Mouse (Mus musculus) kidney, adult 9 months (tissue): ENCODE data around the gene Casp3.

Experiments used
- DNase-seq: peaks from one replicate; pipeline ENCODE4 v3.0.0; 2022

Gene Casp3

DNA sequence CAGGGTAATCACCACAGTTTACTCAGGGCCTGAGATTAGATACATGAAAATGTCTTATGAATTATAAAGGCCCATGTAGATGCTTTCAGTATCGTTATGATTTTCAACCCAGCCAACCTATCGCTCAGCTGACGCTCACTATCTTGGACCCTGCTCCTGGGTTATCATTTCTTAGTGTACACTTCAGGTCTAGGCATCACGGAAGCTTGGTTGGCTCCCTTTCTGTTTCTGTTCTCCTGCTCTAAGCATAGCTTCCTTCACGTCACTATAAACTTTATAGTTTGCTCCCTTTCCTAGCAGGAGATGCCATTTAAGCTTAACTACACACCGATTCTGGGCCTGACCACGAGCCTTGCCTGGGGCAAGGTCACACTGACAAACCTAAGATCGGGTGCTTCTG lies 5.5 kb upstream of the Casp3 start:
- no peak for DNase-seq

DNA sequence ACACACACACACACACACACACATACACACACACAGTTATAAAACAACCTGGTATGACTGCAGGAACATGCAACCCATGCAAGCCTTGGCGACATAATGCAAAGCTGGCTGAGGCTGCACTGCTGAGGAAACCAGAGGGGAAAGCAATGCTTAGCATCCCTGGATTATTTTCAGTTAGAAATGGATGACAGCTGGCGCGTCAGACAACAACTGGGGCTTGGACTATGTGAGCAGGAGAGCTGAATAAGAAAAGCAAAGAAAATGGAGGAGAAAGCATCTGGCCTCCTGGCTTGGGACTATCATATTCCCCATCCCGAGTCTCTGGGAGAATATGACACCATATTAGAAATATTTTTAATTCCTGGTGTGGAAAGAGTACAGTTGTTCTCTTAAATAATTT lies 4.2 kb upstream of the Casp3 start:
- peak; percentile 9 for DNase-seq

DNA sequence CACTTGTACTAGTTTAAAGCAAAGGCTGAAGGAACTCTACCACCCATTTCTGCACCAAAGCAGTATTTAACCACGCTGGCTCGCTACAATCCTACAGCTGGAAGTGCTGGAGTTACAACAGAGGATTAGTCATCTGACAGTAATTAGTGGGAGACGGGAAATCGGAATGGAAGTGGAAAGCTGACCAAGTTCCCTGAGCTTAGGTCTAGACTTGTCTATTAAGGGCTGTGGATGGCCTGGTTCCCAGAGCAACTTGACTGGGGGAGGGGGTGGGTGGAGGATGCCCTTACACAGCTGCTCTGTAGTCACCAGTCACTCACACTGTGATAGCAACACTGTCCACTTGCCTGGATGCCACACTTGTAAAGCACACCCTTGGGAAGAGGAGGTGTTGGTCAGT lies 3.7 kb upstream of the Casp3 start:
- peak; percentile 50 for DNase-seq

DNA sequence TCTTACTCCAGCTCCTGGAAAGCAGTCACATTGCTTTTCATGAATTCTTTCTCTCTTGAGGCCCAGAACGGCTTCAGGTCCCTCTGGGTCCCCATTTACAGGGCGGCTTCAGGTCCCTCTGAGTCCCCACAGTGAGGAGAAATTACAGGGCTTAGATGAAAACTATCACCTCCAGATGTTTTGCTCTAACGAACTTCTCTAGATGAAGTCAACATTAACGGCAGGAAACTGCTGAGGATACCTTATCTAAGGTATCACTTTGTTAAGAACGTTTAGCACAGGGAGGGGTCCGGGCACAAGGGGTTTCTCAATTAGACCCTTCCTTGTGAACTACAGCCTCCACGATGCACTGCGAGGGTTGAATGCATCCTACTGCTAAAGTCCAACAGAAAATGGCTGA lies 1.2 kb upstream of the Casp3 start:
- DNase-seq, result peak; percentile 16

DNA sequence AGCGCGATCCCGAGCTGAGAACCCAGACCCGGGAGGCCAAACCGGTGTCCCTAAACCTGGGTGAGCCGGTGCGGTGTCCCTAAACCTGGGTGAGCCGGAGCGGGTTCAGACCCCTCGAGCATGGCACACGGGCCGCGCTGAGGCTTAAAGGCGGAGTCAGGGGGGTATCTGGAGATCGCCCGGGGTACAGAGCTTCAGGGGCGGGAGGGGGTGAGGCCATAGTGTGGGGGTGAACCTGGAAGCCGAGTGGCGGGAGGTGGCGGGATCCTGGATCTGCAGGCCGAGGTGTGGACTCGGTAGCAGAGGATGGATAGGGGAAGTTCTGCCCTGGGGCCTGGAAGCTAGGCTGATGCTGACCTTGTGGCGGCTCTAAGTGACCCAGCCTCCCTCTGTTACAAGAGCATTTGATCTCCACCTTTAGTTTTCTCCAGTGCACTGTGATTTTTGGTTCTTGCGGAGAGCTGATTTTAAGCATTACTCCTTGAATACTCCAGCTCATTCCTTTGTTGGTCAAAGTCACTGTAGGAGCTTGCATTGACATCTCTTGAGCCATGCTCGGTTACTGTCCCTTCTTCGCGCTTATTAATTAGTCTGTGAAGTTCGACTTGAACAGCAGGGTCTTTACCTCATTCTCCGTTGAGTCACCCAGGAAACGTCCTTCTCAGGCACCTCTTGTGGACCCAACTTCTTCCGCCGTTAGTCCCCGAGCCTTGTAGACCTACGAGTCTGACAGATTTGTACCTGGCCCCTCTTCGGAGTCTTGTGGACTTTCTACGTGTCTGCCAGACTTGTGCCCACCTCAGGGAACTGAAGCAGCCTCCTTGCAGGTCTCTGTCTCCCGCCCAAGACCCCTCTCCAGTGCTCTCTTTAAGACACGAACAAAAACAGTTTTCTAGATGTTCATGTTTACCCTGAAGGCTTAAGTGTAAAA lies 864 bp downstream of the Casp3 start:
- DNase-seq, result peak; percentile 31

DNA sequence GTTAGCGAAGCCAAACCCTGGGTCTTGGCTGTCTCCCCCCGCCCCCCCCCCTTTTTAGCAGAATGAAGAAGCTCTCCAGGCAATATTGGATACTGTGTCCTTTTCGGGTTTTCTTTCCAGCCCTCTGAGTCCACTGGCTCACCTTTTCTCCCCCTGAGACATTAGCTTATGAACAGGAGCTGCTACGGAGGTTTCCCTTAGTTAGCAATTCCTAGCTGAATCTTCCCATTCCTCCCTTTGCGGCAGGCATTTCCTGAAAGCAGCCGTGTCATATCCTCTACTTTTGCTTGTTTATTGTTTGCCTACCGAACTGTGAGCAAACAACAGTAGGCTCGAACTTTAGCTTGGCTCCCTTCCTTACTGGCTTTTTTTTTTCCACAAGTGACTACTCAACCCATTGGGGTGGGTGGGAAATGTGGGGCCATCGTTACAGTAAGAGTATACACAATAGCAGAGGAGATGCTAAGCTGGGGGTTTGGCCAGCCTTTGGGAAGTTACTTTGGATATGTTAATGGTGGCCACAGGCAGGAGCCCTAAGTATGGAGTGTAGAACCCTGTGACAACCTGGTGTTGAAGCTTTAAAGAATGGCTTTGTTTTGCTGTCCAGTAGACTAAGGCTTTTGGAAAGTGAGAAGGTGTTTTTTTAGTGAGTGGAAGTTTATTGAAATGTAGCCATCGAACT lies 1.7 kb downstream of the Casp3 start:
- DNase-seq, result peak; percentile 22

DNA sequence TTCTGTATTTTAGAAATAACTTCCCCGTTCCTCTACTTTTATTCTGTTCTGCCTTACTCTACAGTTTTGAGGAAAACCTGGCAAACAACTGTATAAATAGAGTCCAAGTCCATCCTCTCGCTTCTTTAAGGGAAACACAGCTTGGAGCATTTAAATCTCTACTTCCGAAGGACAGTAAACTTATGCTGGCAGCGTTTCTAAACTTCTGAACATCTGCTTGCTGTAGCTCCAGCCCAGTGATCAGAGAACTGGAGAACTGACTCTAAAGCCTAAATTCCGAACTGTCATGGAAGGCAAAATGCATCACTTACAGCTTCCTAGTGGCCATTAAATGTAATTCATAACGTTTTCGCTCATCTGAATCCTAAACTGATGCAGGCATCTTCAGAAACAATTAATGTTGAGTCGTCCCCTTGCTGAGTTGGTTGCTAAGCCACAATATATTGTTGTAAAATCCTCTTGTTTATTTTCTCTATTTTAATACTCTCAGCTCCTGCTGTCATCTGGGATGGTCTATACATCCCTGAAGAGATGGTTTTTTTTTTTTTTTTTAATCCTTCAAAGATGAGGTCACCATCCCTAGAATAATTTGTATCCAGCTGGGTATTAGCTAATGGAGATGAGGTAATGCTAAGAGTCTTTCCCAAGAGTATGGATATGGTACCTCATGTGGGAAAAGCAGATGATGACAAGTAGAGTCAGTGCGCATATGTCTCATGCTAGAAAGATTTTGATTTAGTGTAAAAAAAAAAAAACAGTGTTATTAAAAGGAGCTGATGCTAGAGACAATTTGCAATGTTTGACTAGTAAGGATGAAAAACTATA lies 5.6 kb downstream of the Casp3 start:
- no peak for DNase-seq

DNA sequence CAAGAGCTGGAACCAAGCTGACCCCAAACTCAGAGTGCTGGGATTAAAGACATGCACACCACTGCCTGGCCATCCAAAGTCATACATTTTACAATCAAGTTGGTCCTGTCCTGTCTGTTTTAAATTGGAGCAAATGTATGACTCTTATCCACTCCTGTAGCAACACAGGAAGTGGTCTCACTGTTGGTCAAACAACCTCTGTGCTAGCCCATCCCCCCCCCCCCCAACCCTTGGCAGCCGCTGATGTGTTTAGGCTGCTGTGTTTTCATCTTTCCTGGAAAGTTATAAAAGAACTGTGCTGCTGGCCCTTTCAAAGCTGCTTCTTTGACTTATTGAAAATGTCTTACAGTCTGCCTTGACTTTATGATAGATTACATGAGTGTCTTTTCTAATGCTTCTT lies 8.1 kb downstream of the Casp3 start:
- no peak for DNase-seq

DNA sequence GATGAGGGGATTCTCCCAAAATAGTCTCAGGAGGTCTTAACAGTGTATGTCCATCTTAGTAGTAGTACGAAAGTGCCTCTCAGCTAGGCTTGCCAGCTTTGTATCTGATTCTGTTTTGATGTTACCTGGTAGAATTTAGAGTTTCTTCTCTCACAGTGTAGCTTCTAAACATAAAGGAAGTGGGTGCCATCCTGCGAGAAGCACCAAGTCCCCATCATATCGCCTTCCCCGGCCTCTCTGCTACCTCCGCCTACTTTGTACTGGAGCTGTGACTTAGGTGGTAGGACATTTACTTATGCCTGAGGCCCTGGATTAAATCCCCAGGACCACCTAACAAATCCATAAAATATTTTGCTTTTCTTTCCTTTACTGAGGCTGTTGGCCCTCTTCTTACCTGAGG lies 9.6 kb downstream of the Casp3 start:
- DNase-seq, result no peak

DNA sequence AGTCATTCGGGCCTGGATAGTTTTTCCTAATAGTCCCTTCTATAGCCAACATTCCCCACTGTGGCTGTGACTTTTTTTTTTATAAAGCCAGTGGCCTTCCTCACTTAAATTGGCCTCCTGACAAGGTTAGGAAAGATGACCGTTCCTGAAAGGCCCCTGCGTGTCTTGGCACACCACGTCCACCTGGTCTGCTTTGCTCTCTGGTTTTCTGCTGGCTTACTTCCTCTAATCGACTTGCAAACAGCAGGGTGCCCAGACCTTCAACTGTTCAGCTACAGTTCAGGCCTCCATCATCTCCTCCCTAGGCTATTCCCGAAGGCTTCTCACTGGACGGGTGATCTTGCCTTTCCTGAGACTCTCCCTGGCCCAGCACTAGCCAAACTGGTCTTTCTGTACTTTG lies 10.8 kb downstream of the Casp3 start:
- peak; percentile 19 for DNase-seq

DNA sequence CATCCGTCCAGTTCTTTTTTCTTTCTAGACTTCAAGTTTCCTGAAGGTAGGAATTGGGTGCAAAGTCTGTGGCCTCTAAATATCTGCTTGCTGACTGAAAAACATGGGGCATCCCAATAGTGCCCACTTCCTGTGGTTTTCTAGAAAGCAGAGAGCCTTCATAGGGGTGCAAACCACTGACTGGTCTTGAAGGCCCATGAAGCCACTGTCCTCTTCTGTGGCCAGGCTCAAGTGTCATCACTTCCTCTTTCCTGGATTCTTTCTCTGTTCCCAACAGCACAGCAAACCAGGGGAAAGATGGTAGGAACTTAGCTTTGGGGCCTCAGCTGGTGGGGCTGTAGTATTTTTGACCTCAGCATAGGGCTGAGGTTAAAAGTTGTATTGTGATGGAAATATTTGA lies 11.6 kb downstream of the Casp3 start:
- no peak for DNase-seq

DNA sequence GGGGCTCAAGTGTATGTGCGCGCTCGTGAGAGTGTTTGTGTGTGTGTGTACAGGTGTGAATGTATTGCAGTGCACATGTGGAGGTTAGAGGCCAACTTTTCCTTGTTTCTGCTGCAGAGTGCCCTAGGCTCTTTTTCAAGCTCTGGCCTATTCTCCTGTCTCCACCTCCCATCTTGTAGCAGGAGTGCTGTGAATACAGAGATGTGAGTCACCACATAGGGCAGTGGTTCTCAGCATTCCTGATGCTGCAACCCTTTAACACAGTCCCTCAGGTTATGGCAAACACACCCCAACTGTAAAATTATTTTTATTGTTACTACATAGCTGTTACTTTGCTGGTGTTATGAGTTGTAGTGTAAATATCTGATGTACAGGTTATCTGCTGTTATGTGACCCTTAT lies 13.3 kb downstream of the Casp3 start:
- DNase-seq, result no peak

DNA sequence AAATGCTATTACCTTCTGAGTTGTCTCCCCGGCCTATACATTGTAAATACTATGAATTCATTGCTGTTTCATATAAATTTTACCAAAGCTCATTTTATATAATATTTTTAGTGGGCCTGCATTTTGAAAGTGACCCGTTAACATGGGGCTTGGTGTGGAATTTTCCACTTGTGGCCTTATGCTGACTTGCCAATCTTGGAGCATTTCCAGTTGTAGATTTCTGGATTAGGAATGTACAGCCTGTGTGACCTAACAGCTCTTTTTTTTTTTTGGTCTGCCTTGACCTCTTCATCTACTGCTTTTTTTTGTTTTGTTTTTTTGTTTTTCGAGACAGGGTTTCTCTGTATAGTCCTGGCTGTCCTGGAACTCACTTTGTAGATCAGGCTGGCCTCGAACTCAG lies 13.8 kb downstream of the Casp3 start:
- no peak for DNase-seq

DNA sequence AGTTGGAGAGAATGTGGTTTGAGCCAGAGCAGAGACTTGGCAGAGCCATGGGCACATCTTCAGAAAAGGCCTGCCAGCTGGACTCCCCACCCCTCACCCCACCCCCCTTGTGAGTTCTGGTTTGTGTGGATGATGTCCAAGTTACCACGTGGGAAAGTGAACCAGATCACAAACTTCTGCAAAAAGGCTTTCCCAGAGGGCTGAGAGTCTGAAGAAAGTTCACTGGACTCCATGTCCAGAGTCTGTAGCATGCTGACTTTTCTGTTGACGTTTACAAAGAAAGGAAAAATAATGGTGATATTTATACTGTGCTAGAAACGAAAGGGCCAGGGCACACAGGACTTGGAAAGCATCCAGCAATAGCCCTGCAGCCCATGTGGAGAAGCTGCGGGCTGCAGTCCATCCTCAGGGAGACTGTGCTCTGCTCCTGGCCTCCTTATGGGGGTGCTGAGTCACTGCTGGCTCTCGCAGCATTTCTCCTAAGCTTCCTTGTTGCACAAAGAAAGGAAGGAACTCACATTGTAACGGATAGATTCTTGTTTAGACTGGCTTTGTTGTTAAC lies 22.0 kb downstream of the Casp3 start:
- DNase-seq, result peak; percentile 63

DNA sequence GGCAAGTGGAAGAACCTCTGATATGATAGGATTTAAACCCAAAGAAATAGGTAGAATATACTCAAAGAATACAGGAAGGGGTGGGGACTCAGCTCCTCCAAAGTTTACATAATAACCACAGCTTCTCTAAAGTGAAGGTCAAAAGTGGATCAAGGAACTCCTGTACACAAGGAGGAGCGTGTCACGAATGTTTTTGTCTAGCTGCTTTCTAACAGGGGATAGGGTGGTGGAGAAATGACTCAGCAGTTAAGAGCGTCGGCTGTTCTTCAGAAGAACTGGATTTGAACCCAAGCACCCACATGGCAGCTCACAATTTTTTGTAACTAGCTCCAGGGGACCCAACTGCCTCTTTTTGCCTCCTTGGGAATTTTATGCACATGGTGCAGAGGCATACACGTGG lies 22.8 kb downstream of the Casp3 start:
- peak; percentile 13 for DNase-seq

DNA sequence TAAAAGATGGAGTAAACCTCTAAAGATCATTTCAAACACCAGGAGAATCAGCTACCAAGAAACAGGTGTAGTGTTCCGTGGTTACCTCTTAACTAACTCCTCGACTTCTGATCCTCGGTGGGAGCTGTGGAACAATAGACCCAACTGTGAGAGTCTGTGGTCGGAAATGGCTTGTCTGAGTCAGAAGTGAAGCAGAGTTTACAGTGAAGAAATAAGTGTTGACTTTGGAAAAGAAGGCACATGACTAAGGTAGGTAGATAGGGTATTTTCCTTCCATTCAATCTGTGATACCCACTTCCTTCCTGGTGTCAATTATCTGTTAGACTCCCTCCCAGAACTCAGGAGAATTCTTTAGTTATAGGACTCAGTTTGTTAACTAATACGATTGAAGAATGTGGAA lies 24.2 kb downstream of the Casp3 start:
- DNase-seq, result no peak

DNA sequence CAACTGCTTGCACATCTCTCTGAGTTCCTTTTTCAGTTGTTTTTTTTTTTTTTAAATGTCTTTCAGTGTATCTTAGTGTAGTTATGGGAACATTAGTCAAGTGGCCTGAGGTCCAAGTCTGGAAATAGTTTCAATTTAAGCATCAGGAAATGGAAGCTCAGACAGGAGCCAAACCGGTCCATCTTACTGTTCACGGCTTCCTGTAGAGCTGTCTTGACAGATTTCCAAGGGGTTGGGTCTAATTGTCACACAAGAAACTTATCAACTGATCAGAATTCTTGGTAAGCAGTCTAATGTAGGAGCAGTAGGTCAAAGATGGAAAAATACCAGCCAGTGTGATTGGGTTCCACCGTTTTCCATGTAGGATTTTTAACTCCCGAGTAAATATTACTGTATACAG lies 31.3 kb downstream of the Casp3 start:
- DNase-seq, result peak; percentile 66

DNA sequence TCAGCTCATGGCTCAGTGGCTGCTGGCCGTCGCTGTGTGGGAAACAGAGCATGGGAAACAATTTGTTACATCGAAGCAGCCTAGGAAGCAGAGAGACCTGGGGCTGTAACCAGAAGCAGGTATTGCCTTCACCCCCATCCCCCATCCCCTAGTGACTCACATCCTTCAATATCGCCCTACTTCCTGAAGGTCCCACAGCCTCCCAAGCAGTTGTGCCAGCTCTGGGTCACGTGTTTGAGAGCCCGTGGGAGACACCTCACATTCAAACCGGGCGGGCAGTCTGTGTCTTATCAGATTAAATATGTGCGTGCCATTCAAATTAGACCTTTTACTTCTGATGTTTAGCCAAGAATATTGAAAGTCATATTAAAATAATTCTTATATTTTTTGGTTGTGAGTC lies 34.8 kb downstream of the Casp3 start:
- DNase-seq, result peak; percentile 45

DNA sequence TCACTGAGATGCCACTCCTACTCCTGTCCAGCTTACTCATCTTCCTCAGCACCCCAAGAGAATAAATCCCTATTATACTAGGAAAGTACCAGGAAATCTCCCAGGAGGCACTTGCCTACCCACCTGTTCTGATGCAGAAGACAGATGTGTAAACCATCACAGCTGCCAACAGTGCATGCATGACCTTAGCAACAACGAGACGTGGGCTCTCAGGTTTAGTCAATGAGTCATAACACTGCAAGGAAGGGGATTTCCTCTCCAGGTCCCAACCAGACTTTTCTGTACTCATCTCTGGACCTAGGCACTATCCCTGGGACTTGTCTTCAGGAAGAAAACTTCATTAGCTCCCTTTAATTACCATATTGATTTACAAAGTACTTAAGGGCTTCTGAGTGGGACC lies 38.8 kb downstream of the Casp3 start:
- DNase-seq, result no peak

DNA sequence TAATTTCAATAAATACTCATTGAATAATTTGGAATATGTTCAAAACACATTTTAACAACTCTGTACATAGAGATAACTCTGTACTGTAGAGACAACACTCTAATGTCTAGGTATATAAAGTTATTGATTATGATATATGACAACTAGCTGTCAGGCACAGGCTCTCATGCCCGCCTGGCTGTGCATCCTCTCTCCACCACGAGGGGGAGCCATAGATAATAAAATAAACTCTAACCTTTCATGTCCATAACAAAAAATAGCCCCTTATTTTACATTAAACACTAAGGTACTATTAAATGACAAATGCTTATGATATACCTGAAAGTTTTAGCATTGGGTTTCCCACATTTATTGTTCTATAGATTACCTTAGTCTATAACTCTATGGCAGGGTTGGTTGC lies 54.4 kb downstream of the Casp3 start:
- peak; percentile 82 for DNase-seq

DNA sequence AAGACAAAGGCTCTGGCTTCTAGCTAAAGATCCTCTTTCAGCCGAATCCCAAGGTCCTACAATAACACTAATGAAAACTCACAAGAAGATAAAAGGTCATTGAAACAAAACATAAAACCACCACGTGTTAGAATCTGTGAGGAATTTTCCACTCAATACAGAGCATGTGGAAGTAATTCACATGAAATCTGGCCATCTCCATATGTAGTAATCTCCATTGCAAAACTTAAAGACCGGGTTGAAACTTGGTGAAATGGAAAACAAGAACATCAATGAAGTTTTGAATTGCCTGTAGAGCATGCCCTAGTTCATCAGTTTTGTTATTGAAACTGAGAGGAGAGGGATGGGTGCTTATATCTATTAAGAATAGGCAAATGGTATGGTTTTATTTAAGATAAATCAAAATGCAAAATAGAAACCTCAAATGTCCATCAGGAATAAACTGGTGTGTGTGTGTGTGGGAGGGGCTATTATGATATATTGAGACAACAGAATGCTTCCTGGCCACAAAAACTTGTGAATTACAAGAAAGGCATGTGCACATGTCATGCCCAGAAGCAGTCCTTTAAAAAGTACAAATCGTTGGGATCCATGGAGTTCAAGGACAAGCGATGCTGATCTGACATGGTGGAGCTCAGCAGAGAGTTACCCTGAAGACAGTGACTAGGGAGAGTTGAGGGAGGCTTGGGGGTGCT lies 63.7 kb downstream of the Casp3 start:
- DNase-seq, result no peak

DNA sequence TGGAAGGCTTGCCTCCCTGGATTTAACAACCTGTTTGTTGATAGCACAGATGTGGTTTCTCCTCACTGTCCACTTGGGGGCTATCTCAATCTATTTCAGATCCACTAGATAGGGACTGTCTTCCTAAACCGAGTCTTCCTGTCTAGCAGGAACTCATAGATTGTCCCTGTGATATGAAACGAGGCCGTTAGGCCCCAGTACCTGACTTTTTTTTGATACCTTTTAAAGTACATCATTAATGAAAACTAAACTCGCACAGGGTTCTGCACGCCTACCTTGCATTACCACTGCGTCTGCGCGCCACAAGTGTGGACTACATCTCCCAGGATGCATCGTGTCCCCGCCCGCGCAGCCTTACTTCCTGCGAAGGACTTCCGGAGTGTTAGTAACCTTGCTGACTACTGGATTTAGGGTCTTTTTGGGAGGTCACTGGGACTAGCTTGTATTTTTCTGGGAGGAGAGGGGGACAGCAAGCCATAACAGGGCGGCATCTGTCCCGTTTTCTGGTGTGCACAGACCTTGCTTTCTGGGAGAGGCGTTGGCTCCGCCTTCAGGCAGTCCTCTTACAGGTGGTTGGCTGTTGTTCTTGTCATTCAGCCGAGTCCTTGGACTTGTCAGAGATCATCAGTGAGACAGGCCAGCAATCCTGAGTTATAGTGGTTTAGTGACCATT lies 69.7 kb downstream of the Casp3 start:
- peak; percentile 96 for DNase-seq
